Mouse (Mus musculus) spleen, adult 2 months (tissue): ENCODE data around the gene Abcf1. TPM values are rescaled to one million over a fixed set of nuclear protein-coding genes. Genes with fewer than 3 reads are reported as not detected.

Experiments used
- DNase-seq, 2 experiments: peaks; one replicate each; pipeline versions ENCODE4 v3.0.0 to v3.0.0-alpha.2; 2012 to 2021; ENCODE audit warnings: low spot score in 2 of 2, low read depth in 1 of 2
- H3K27ac ChIP-seq: fragments of 200-500 bp; 2 replicates; pipeline ENCODE4 v1.5.1; 2012; ENCODE audit warnings: low read length, inconsistent platforms; ENCODE audit not compliant: insufficient read depth
- H3K27me3 ChIP-seq: fragments of 200-500 bp; 2 replicates; pipeline ENCODE4 v1.6.1; 2012; ENCODE audit warnings: mild to moderate bottlenecking, moderate library complexity, low read length, inconsistent platforms; ENCODE audit not compliant: control insufficient read depth, insufficient read depth
- H3K36me3 ChIP-seq: fragments of 200-500 bp; 2 replicates; pipeline ENCODE4 v1.6.1; 2012; ENCODE audit warnings: mild to moderate bottlenecking, low read length, inconsistent platforms; ENCODE audit not compliant: control insufficient read depth, insufficient read depth
- H3K4me1 ChIP-seq: fragments of 200-500 bp; 2 replicates; pipeline ENCODE4 v1.6.1; 2011; ENCODE audit warnings: inconsistent platforms; ENCODE audit not compliant: control insufficient read depth, insufficient read depth, insufficient read length
- H3K4me3 ChIP-seq: fragments of 200-500 bp; 2 replicates; pipeline ENCODE4 v1.5.1; 2011; ENCODE audit warnings: mild to moderate bottlenecking, inconsistent platforms; ENCODE audit not compliant: insufficient read depth, insufficient read length; ENCODE audit errors: extremely low read depth
- CTCF ChIP-seq: fragments of 200-500 bp; IDR thresholded peaks from 2 replicates; pipeline ENCODE4 v1.5.1; 2011; ENCODE audit warnings: mild to moderate bottlenecking, inconsistent platforms; ENCODE audit not compliant: insufficient read depth, insufficient read length, insufficient replicate concordance; ENCODE audit errors: extremely low read depth
- POLR2A ChIP-seq: fragments of 200-500 bp; IDR thresholded peaks from 2 replicates; pipeline ENCODE4 v1.6.1; 2011; ENCODE audit warnings: low read depth, low read length, inconsistent platforms
- WGBS: fragments of 180-500 bp; shearing (Covaris S2); methylation state at CpG from one replicate; pipeline ENCODE4 v1.1.7; 2018; 5-methylcytosine and 5-hydroxymethylcytosine counted together
- polyA plus RNA-seq: library from polyadenylated mRNA; depleted of rRNA; stranded (reverse); fragments of >200 nt; gene quantifications from 2 replicates; pipeline ENCODE4 v1.2.3, GENCODE M21; 2012

The Abcf1 gene
- polyA plus RNA-seq, 1 experiment: 65.1 TPM

DNA sequence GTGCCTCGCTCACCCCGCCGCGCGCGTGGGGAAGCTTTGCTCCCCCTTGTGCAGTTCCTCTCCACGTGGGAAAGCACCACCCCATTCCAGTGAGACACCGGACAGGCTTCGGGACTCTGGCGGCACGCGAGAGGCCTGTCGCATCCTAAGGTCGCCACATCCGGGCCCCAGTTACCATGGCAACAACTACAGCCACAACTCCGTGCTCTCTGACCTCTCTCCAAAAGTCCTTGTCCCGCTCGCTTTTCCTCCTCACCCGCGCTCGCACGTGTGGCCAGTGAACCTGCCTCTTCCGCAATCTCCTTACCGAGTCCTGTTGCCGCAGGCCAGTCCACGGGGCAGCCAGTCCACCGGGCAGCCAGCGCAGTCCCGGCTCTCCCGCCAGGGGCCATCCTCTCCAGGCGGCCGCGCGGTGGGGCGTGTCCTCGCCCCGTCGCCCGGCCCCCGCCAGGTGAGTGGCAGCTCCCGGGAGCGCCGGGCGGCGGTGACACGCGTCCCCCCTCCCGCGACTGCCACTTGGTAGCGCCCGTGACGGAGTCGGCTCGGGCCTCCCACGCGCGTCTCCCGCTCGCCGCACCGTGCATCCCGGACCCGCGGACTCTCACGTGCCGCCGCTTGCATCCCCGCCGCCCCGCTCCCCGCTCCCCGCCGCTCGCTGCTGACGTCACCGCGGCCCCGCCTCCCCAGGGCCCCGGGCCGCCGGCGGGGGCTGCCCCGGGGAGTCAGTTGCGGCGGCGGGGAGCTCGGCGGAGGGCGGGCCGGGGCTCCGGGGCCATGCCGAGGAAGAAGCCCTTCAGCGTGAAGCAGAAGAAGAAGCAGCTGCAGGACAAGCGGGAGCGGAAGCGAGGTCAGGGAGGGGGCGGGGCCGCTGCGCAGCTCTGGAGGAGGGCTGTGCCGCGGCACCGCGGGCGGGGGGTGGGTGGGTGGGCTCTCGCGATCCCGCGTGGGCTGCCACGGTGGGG is 10.1 kb upstream of the Abcf1 start, which contains the start of the genes Gnl1 and Prr3:
TSS of gene Gnl1 (plus strand) at position 451 of the 962 bp plus-strand sequence.
TSS of gene Prr3 (minus strand) at position 836 of the 962 bp plus-strand sequence.
- Histone ChIP-seq H3K36me3 (peaks cover 8% of the 10 kb centered on the region), H3K4me1 (peaks cover 8% of the 10 kb centered on the region; the same call in 1 of the 2 replicates), H3K27ac (peak within 1 kb of the TSS; percentile 96), H3K4me3 (peak within 1 kb of the TSS; percentile 96), H3K27me3 (no peaks in the 10 kb centered on the region)
- DNase-seq: peak; percentile 78 to 82
- TF ChIP-seq POLR2A: no peak
- peak; percentile 20; the same call in 1 of the 2 replicates for TF ChIP-seq CTCF
- 1% methylated on average over 109 of the region's 109 CpGs for WGBS

DNA sequence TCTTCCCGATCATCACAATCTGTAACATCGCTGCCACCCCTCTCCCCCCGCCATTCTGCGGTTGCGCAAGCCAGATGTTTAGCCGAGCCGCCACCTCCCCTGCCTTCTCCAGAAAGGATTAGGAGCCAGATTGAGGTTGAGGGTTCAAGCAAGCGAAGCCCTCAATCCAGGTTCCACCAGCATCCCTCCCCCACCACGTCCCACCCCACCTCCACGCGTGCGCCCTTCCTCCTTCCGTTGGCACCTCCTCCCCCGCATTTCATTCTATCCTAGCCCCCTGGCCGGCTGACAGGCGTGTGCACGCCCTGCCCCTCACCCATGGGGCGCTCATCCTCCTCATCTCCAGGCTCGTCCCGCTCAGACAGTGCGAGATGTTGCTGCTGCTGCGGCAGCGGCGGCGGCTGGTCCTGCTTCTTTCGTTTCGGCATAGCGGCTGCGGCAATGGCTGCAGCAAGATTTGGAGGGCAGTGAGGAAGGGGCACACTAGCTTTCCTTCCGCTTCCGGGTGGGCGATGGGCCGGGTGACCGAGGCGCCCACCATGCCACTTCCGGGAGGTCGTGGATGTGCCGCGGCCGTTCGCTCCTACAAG is 9.3 kb upstream of the Abcf1 start:
- whole genome bisulfite sequencing: 1% methylated on average over 41 of the region's 41 CpGs
- TF ChIP-seq CTCF (no peak), POLR2A (no peak)
- Histone ChIP-seq H3K36me3 (peaks cover 12% of the 10 kb centered on the region), H3K4me3 (peak overlapping the region; percentile 96), H3K27ac (peak overlapping the region; percentile 96), H3K27me3 (no peaks in the 10 kb centered on the region), H3K4me1 (peaks cover 8% of the 10 kb centered on the region; the same call in 1 of the 2 replicates)
- no peak for DNase-seq

DNA sequence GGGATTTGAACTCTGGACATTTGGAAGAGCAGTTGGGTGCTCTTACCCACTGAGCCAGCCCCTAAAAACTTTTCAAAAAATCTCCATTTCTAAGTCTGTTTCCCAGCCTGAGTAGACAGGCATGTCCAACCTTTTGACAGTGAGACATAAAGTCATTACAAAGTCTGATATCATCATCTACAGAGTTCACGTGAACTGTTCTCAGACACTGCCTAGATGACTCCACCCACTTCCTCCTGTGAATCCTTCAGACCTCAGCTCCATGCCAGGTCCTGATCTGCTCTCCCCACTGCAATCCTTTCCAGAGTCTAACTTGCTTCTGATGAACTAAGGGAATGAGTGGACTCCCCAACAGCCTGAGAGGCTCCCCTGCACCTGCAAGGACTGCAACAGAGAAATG is 2.6 kb upstream of the Abcf1 start:
- no peak for DNase-seq
- no peak overlapping the region for H3K4me3 ChIP-seq
- no peak overlapping the region for H3K27ac ChIP-seq
- H3K27me3 ChIP-seq: no peaks in the 10 kb centered on the region
- no peak for TF ChIP-seq CTCF
- TF ChIP-seq POLR2A: no peak
- 19% methylated on average over 1 of the region's 1 CpGs for WGBS
- H3K36me3 ChIP-seq: peaks cover 9% of the 10 kb centered on the region
- H3K4me1 ChIP-seq: peaks cover 10% of the 10 kb centered on the region

DNA sequence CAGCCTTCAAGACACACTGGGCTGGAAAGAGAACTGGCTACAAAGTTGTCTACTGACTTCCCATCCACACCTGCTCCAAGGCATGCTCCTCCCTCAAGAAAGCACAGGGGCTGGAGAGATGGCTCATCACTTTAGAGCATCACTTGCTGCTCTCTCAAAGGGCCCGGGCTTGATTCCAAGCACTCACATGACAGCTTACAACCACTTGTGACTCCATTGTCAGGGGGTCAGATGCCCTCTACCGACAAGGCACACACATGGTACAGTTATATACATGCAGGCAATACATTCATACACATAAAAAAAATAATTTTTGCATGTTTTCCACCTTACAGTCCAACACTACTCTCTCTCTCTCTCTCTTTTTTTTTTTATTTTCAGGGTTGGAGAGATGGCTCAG is 1.9 kb downstream of the Abcf1 start:
- no peak for DNase-seq
- 88% methylated on average over 2 of the region's 2 CpGs for WGBS
- TF ChIP-seq POLR2A (no peak), CTCF (no peak)
- H3K4me3 ChIP-seq: no peak overlapping the region
- H3K36me3 ChIP-seq: peaks cover 18% of the 10 kb centered on the region
- H3K27me3 ChIP-seq: no peaks in the 10 kb centered on the region
- no peak overlapping the region for H3K27ac ChIP-seq
- peaks cover 10% of the 10 kb centered on the region for H3K4me1 ChIP-seq

DNA sequence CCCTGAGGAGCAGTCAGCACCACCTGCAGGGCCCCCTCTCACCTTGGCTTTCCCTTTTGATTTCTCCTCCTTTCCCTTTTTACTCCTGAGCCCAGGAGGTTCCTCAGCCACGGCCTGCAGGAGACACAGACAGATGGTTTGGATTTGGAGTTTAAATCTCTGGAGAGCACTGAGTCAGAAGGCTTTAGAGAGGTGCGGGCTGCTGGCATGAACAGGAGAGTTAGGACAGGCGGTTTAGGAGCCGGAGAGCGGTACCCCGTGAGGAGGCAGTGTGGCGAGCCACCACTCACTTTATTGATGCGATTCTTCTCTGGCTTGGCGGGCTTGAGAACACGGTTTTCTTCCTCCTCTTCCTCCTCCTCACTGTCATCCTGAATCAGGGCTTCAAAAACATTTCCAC is 6.3 kb downstream of the Abcf1 start:
- TF ChIP-seq POLR2A (no peak), CTCF (no peak)
- Histone ChIP-seq H3K36me3 (peaks cover 51% of the 10 kb centered on the region), H3K4me1 (no peaks in the 10 kb centered on the region), H3K4me3 (no peak overlapping the region), H3K27ac (no peak overlapping the region), H3K27me3 (no peaks in the 10 kb centered on the region)
- no peak for DNase-seq
- WGBS: 94% methylated on average over 10 of the region's 10 CpGs

DNA sequence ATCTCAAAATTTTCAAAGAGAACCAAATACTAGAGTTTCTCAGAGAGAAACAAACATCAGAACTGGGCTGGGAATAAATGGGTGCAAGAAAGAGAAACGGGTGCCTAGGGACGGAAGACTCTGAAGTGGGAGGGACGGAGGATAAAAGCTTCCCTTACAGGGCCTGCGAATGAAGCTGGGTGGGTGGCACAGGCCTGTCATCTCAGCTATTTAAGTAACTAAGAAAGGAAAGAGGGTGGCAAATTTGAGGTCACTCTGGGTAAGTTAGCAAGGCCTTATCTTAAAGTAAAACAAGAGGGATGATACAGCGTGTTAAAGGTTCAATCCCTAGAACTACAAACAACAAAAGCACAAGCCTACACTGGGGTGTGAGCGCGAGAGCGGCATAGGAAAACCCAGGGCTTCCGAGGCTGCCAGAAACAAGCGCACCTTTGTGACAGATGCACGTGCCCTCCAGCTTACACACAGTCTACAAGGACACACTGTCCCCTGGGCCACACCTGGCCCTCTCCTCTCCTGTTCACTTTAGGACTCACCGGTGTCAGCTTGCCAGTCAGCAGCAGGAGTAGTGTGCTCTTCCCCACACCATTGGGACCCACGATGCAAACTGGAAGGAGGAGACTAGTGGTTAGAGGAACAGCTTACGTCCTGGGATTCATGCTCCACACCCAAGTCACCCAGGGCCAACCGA is 10.9 kb downstream of the Abcf1 start:
- WGBS: 96% methylated on average over 15 of the region's 15 CpGs
- Histone ChIP-seq H3K4me3 (no peak overlapping the region), H3K4me1 (no peaks in the 10 kb centered on the region), H3K27ac (no peak overlapping the region), H3K36me3 (peaks cover 60% of the 10 kb centered on the region), H3K27me3 (no peaks in the 10 kb centered on the region)
- no peak for DNase-seq
- TF ChIP-seq CTCF (no peak), POLR2A (no peak)
